Mouse (Mus musculus) cortical plate, adult 2 months (tissue): ENCODE results near the gene Pde10a.

Experiments used
- CTCF ChIP-seq: fragments of 200-500 bp; IDR thresholded peaks from 2 replicates; pipeline ENCODE4 v1.5.1; 2011; ENCODE audit warnings: mild to moderate bottlenecking, control low read depth, low read length; ENCODE audit not compliant: insufficient read depth; ENCODE audit errors: extremely low read depth
- POLR2A ChIP-seq: fragments of 200-500 bp; IDR thresholded peaks from 2 replicates; pipeline ENCODE4 v1.6.1; 2011; ENCODE audit warnings: mild to moderate bottlenecking, low read length, control low read depth; ENCODE audit not compliant: insufficient read depth; ENCODE audit errors: extremely low read depth

- TF ChIP-seq POLR2A (no peak), CTCF (no peak)
Measured at GRCm38 (mm10) chr17:8525225-8525721, at the start of gene Pde10a.
